Mouse (Mus musculus): Measurements from ENCODE around the gene Gsx1.

DNA sequence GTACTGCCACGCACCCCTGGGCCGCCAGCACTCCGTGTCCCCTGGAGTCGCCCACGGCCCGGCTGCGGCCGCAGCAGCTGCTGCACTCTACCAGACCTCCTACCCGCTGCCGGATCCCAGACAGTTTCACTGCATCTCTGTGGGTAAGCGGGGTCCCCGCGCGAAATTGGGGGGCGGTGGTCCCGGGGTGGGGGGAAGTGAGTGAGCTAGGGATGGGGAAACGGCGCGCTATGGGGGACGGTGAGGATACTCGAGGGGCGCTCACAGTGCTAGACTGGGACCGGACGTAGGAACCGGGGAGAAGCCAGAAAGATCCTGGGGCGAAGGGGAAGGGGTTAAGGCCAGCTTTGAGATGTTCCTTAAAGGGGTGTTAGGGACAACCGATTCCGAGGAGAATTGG, 660 bp downstream of the Gsx1 start:
- TF ChIP-seq USF2 (conservative IDR thresholded peaks at IDR 0.05; ENCODE audit: low read depth, low read length) (no peak), CTCF (conservative IDR thresholded peaks at IDR 0.05 in 1 of 2, IDR thresholded peaks at IDR 0.05 in 1 of 2; ENCODE audit: low read depth in 2 of 2, low read length in 2 of 2) (no peak), MYC (IDR thresholded peaks at IDR 0.05; ENCODE audit: low read depth, low read length) (no peak), GABPA (IDR thresholded peaks at IDR 0.05; ENCODE audit: insufficient replicate concordance, low read depth, low read length) (no peak)
